Mouse (Mus musculus): ENCODE results near the gene Cstf1.

GRCm38 (mm10) chr2:172430609-172431008 is 60.1 kb downstream of the Cstf1 start:
- no peak for TF ChIP-seq CTCF (IDR thresholded peaks at IDR 0.05; ENCODE audit: borderline replicate concordance, control insufficient read depth, extremely low read depth, insufficient read depth, low read length, poor library complexity)
- no peak for TF ChIP-seq POLR2A (IDR thresholded peaks at IDR 0.05; ENCODE audit: control insufficient read depth, extremely low read depth, insufficient read depth, low read length, poor library complexity)

All from thymus, adult 2 months (tissue).